Mouse (Mus musculus): ENCODE data around the gene Shh. TPM values are rescaled to one million over a fixed set of nuclear protein-coding genes. Genes with fewer than 3 reads are reported as not detected.

Shh gene
- polyA plus RNA-seq, 2 experiments = 0.06 to 0.33 TPM

- H3K36me3 ChIP-seq (ENCODE audit: control insufficient read depth, insufficient read depth, low read length) = no peaks in the 10 kb centered on the region
- DNase-seq (ENCODE audit: low spot score) (no peak), ATAC-seq (ENCODE audit: low FRiP score, low read depth) (no peak)
- H3K4me1 ChIP-seq (ENCODE audit: control insufficient read depth, insufficient read depth, low read length) = peaks cover 3% of the 10 kb centered on the region
- H3K9ac ChIP-seq (ENCODE audit: low read depth, low read length, severe bottlenecking) = no peak overlapping the region
- no peaks in the 10 kb centered on the region for H3K9me3 ChIP-seq (ENCODE audit: control insufficient read depth, low read length)
- 84% methylated on average over 5 of the region's 5 CpGs for WGBS
- H3K4me2 ChIP-seq (replicated peaks; ENCODE audit: low read depth, low read length, severe bottlenecking) = no peak overlapping the region
- H3K4me3 ChIP-seq (replicated peaks; ENCODE audit: low read length) = no peak overlapping the region
- H3K27ac ChIP-seq (replicated peaks; ENCODE audit: low read depth, low read length) = no peak overlapping the region
- no peak for TF ChIP-seq POLR2A (IDR thresholded peaks at IDR 0.05; ENCODE audit: borderline replicate concordance, extremely low read depth, insufficient read depth, insufficient read length)
- H3K27me3 ChIP-seq (ENCODE audit: control insufficient read depth, insufficient read depth, low read length) = peaks cover 21% of the 10 kb centered on the region
Observed at GRCm38 (mm10) chr5:28453086-28453485, 14.0 kb downstream of the Shh start.

- no peaks in the 10 kb centered on the region for H3K36me3 ChIP-seq (ENCODE audit: control insufficient read depth, insufficient read depth, low read length)
- no peaks in the 10 kb centered on the region for H3K4me1 ChIP-seq (ENCODE audit: control insufficient read depth, insufficient read depth, low read length)
- peak; percentile 70; the same call in 1 of the 2 replicates for ATAC-seq (ENCODE audit: low FRiP score, low read depth)
- WGBS = 23% methylated on average over 6 of the region's 6 CpGs
- H3K4me3 ChIP-seq (replicated peaks; ENCODE audit: low read length) = no peak overlapping the region
- TF ChIP-seq POLR2A (IDR thresholded peaks at IDR 0.05; ENCODE audit: borderline replicate concordance, extremely low read depth, insufficient read depth, insufficient read length) = no peak
- H3K9me3 ChIP-seq (ENCODE audit: control insufficient read depth, low read length) = no peaks in the 10 kb centered on the region
- peak; percentile 75 for DNase-seq (ENCODE audit: low spot score)
- peaks cover 7% of the 10 kb centered on the region for H3K27me3 ChIP-seq (ENCODE audit: control insufficient read depth, insufficient read depth, low read length)
- H3K9ac ChIP-seq (ENCODE audit: low read depth, low read length, severe bottlenecking) = no peak overlapping the region
- no peak overlapping the region for H3K27ac ChIP-seq (replicated peaks; ENCODE audit: low read depth, low read length)
- H3K4me2 ChIP-seq (replicated peaks; ENCODE audit: low read depth, low read length, severe bottlenecking) = no peak overlapping the region
Observed at GRCm38 (mm10) chr5:28451053-28451638, 15.9 kb downstream of the Shh start.

- ATAC-seq (ENCODE audit: low FRiP score, low read depth) (no peak), DNase-seq (ENCODE audit: low spot score) (no peak)
- Histone ChIP-seq H3K27me3 (ENCODE audit: control insufficient read depth, insufficient read depth, low read length) (no peaks in the 10 kb centered on the region), H3K9ac (ENCODE audit: low read depth, low read length, severe bottlenecking) (no peak overlapping the region), H3K9me3 (ENCODE audit: control insufficient read depth, low read length) (no peaks in the 10 kb centered on the region), H3K27ac (replicated peaks; ENCODE audit: low read depth, low read length) (no peak overlapping the region), H3K36me3 (ENCODE audit: control insufficient read depth, insufficient read depth, low read length) (no peaks in the 10 kb centered on the region), H3K4me2 (replicated peaks; ENCODE audit: low read depth, low read length, severe bottlenecking) (no peak overlapping the region), H3K4me3 (replicated peaks; ENCODE audit: low read length) (no peak overlapping the region), H3K4me1 (ENCODE audit: control insufficient read depth, insufficient read depth, low read length) (no peaks in the 10 kb centered on the region)
- no peak for TF ChIP-seq POLR2A (IDR thresholded peaks at IDR 0.05; ENCODE audit: borderline replicate concordance, extremely low read depth, insufficient read depth, insufficient read length)
- WGBS = 52% methylated on average over 3 of the region's 3 CpGs
Observed at GRCm38 (mm10) chr5:28450126-28450890, 16.7 kb downstream of the Shh start.

GRCm38 (mm10) chr5:28425926-28426325, 41.1 kb downstream of the Shh start:
- H3K27ac ChIP-seq (replicated peaks; ENCODE audit: low read depth, low read length) = no peak overlapping the region
- no peak overlapping the region for H3K4me2 ChIP-seq (replicated peaks; ENCODE audit: low read depth, low read length, severe bottlenecking)
- H3K9me3 ChIP-seq (ENCODE audit: control insufficient read depth, low read length) = no peaks in the 10 kb centered on the region
- no peaks in the 10 kb centered on the region for H3K27me3 ChIP-seq (ENCODE audit: control insufficient read depth, insufficient read depth, low read length)
- ATAC-seq (ENCODE audit: low FRiP score, low read depth) (no peak), DNase-seq (ENCODE audit: low spot score) (no peak)
- no peak overlapping the region for H3K4me3 ChIP-seq (replicated peaks; ENCODE audit: low read length)
- no peaks in the 10 kb centered on the region for H3K4me1 ChIP-seq (ENCODE audit: control insufficient read depth, insufficient read depth, low read length)
- no peak overlapping the region for H3K9ac ChIP-seq (ENCODE audit: low read depth, low read length, severe bottlenecking)
- no peak for TF ChIP-seq POLR2A (IDR thresholded peaks at IDR 0.05; ENCODE audit: borderline replicate concordance, extremely low read depth, insufficient read depth, insufficient read length)
- WGBS = 91% methylated on average over 9 of the region's 9 CpGs
- no peaks in the 10 kb centered on the region for H3K36me3 ChIP-seq (ENCODE audit: control insufficient read depth, insufficient read depth, low read length)

- no peak for TF ChIP-seq POLR2A (IDR thresholded peaks at IDR 0.05; ENCODE audit: borderline replicate concordance, extremely low read depth, insufficient read depth, insufficient read length)
- Histone ChIP-seq H3K4me1 (ENCODE audit: control insufficient read depth, insufficient read depth, low read length) (no peaks in the 10 kb centered on the region), H3K27ac (replicated peaks; ENCODE audit: low read depth, low read length) (no peak overlapping the region), H3K36me3 (ENCODE audit: control insufficient read depth, insufficient read depth, low read length) (peaks cover 11% of the 10 kb centered on the region), H3K27me3 (ENCODE audit: control insufficient read depth, insufficient read depth, low read length) (no peaks in the 10 kb centered on the region), H3K9ac (ENCODE audit: low read depth, low read length, severe bottlenecking) (no peak overlapping the region), H3K9me3 (ENCODE audit: control insufficient read depth, low read length) (no peaks in the 10 kb centered on the region), H3K4me2 (replicated peaks; ENCODE audit: low read depth, low read length, severe bottlenecking) (no peak overlapping the region), H3K4me3 (replicated peaks; ENCODE audit: low read length) (no peak overlapping the region)
- WGBS = 58% methylated on average over 4 of the region's 4 CpGs
- DNase-seq (ENCODE audit: low spot score) (no peak), ATAC-seq (ENCODE audit: low FRiP score, low read depth) (no peak)
Observed at GRCm38 (mm10) chr5:28423781-28424180, 43.3 kb downstream of the Shh start.
